In the genomic region with DNA sequence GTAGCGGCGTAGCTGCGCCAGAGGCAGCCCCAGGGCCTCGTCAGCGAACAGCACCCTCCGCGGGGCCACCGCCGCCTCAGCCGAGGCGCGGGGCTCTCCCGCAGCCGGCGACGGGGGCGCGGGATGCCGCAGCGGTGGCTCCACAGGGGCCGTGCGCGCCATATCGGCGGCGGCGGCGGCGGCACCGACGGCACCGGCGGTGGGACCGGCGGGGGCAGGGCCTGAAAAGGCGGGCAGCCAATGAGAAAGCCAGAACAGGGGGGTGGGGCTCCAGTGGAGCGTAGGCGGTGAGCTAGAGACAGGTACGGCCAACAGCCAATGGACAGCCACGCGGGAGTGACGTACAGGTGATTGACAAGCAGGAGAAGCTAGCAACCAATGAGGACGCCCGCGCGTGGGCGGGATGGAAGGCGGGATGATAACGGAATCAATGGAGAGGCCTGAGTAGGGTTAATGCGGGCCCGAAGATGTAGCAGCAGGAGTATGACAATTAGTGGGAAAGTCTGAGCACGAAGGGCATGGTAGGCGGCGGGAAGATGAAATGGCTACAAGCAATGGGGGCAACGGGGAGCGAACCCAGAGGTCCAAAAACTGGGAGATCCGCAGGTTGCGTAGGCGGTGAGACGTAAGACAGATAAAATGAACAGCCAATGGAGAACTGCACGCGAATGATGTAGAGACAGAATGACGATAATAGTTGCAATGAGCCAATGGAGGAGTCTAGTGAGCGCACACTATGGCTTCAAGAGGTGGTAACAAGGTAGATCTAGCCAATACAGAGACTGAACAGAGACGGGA, we compare ENCODE assay signal across 8 mouse cellular contexts. TPM values are rescaled to one million over a fixed set of nuclear protein-coding genes. Genes with fewer than 3 reads are reported as not detected.
DNase-seq lines count a peak whose midpoint lies in the region; ATAC-seq and TF ChIP-seq lines count a peak whose summit lies in the region.

A gene (minus strand): TSS at position 197 of the 798 bp plus-strand sequence.

- no peak for TF ChIP-seq EP300 in CH12.LX (IDR thresholded peaks at IDR 0.05; ENCODE audit: low read length)

- 23% methylated on average over 60 of the region's 65 CpGs for WGBS in forebrain, embryonic 11.5 days
- 13% methylated on average over 56 of the region's 65 CpGs for WGBS in heart, embryonic 16.5 days
- WGBS in liver, embryonic 15.5 days (ENCODE audit: insufficient replicate concordance): 25% methylated on average over 64 of the region's 65 CpGs
- WGBS in neural tube, embryonic 12.5 days: 19% methylated on average over 64 of the region's 65 CpGs

- peak; percentile 98 for ATAC-seq in forebrain, embryonic 11.5 days (replicated peaks; ENCODE audit: low FRiP score)
- ATAC-seq in heart, embryonic 16.5 days (replicated peaks; ENCODE audit: extremely low read depth, insufficient read depth, low FRiP score): peak; percentile 95
- peak; percentile 97 for ATAC-seq in liver, embryonic 15.5 days (ENCODE audit: insufficient read depth)
- peak; percentile 98 for ATAC-seq in neural tube, embryonic 12.5 days (ENCODE audit: low FRiP score, low read depth)

- in situ Hi-C loops in CH12.LX (cut with MboI; ENCODE audit: low pct_ligation_motif_present, low pct_unique_long_range_greater_than_20kb, low sequenced_read_pairs): no loop called here

- no peak for TF ChIP-seq RAD21 in CH12.LX (IDR thresholded peaks at IDR 0.05; ENCODE audit: low read depth, low read length)

- peaks cover 0 to 2% of the 10 kb centered on the region in 2 experiments for H3K36me3 ChIP-seq in CH12.LX (replicated peaks in 1 of 2; ENCODE audit: control insufficient read depth in 1 of 2, insufficient read depth in 1 of 2, low read length in 1 of 2)
- no peaks in the 10 kb centered on the region for H3K36me3 ChIP-seq in forebrain, embryonic 11.5 days (ENCODE audit: control insufficient read depth, insufficient read depth, low read length)
- H3K36me3 ChIP-seq in heart, embryonic 16.5 days (ENCODE audit: control insufficient read depth, insufficient read depth): no peaks in the 10 kb centered on the region
- H3K36me3 ChIP-seq in liver, embryonic 15.5 days (replicated peaks): no peaks in the 10 kb centered on the region
- no peaks in the 10 kb centered on the region for H3K36me3 ChIP-seq in neural tube, embryonic 12.5 days

- no peak for TF ChIP-seq CTCF in CH12.LX (conservative IDR thresholded peaks at IDR 0.05 in 1 of 2, IDR thresholded peaks at IDR 0.05 in 1 of 2; ENCODE audit: low read depth in 2 of 2, low read length in 2 of 2)

- peak within 1 kb of the TSS; percentile 46 to 84 (median 69) for H3K4me3 ChIP-seq in CH12.LX (replicated peaks in 1 of 3; ENCODE audit: low read depth in 2 of 3, low read length in 2 of 3, poor library complexity in 1 of 3)
- peak within 1 kb of the TSS; percentile 53 for H3K4me3 ChIP-seq in forebrain, embryonic 11.5 days (ENCODE audit: low read depth, low read length)
- H3K4me3 ChIP-seq in heart, embryonic 16.5 days (ENCODE audit: low read length): peak within 1 kb of the TSS; percentile 60
- H3K4me3 ChIP-seq in liver, embryonic 15.5 days (replicated peaks): peak within 1 kb of the TSS; percentile 74
- peak within 1 kb of the TSS; percentile 57 for H3K4me3 ChIP-seq in neural tube, embryonic 12.5 days

- peak; percentile 66; the same call in 1 of the 2 replicates for TF ChIP-seq POLR2A in CH12.LX (IDR thresholded peaks at IDR 0.05; ENCODE audit: low read depth, low read length)

- peak within 1 kb of the TSS; percentile 46; the same call in 1 of the 2 replicates for H3K27ac ChIP-seq in CH12.LX (ENCODE audit: insufficient read depth, low read depth)
- peak within 1 kb of the TSS; percentile 68 for H3K27ac ChIP-seq in forebrain, embryonic 11.5 days (ENCODE audit: low read depth, low read length)
- peak within 1 kb of the TSS; percentile 79 for H3K27ac ChIP-seq in heart, embryonic 16.5 days (ENCODE audit: low read length)
- peak within 1 kb of the TSS; percentile 81 for H3K27ac ChIP-seq in liver, embryonic 15.5 days (replicated peaks)
- peak within 1 kb of the TSS; percentile 68; the same call in 1 of the 2 replicates for H3K27ac ChIP-seq in neural tube, embryonic 12.5 days

- peak within 1 kb of the TSS; percentile 84 for H3K4me2 ChIP-seq in CH12.LX (ENCODE audit: insufficient read depth, low read depth, poor library complexity, severe bottlenecking)
- H3K4me2 ChIP-seq in forebrain, embryonic 11.5 days (ENCODE audit: low read depth, low read length, severe bottlenecking): peak within 1 kb of the TSS; percentile 58
- H3K4me2 ChIP-seq in heart, embryonic 16.5 days (ENCODE audit: low read depth, low read length): peak within 1 kb of the TSS; percentile 82
- H3K4me2 ChIP-seq in liver, embryonic 15.5 days: peak within 1 kb of the TSS; percentile 83
- H3K4me2 ChIP-seq in neural tube, embryonic 12.5 days (replicated peaks): peak within 1 kb of the TSS; percentile 63

- no peaks in the 10 kb centered on the region for H3K27me3 ChIP-seq in CH12.LX (replicated peaks)
- H3K27me3 ChIP-seq in forebrain, embryonic 11.5 days (ENCODE audit: control insufficient read depth, insufficient read depth, low read length): no peaks in the 10 kb centered on the region
- H3K27me3 ChIP-seq in heart, embryonic 16.5 days (ENCODE audit: control insufficient read depth, insufficient read depth, low read length): no peaks in the 10 kb centered on the region
- no peaks in the 10 kb centered on the region for H3K27me3 ChIP-seq in liver, embryonic 15.5 days
- H3K27me3 ChIP-seq in neural tube, embryonic 12.5 days (replicated peaks): no peaks in the 10 kb centered on the region

- no peaks in the 10 kb centered on the region for H3K9me3 ChIP-seq in CH12.LX (replicated peaks; ENCODE audit: low read length)
- H3K9me3 ChIP-seq in forebrain, embryonic 11.5 days (ENCODE audit: control insufficient read depth, low read length): no peaks in the 10 kb centered on the region
- H3K9me3 ChIP-seq in heart, embryonic 16.5 days (replicated peaks; ENCODE audit: control insufficient read depth, low read length): no peaks in the 10 kb centered on the region
- no peaks in the 10 kb centered on the region for H3K9me3 ChIP-seq in liver, embryonic 15.5 days (replicated peaks)
- no peaks in the 10 kb centered on the region for H3K9me3 ChIP-seq in neural tube, embryonic 12.5 days

- H3K4me1 ChIP-seq in CH12.LX (ENCODE audit: control insufficient read depth in 1 of 2, insufficient read depth in 2 of 2): peaks cover 17 to 20% of the 10 kb centered on the region in 2 experiments
- H3K4me1 ChIP-seq in forebrain, embryonic 11.5 days (replicated peaks; ENCODE audit: control insufficient read depth, insufficient read depth, low read length): peaks cover 5% of the 10 kb centered on the region
- peaks cover 19% of the 10 kb centered on the region for H3K4me1 ChIP-seq in heart, embryonic 16.5 days (ENCODE audit: control insufficient read depth, insufficient read depth, low read length)
- H3K4me1 ChIP-seq in liver, embryonic 15.5 days (replicated peaks): peaks cover 38% of the 10 kb centered on the region
- peaks cover 12% of the 10 kb centered on the region; the same call in 1 of the 2 replicates for H3K4me1 ChIP-seq in neural tube, embryonic 12.5 days

- peak; percentile 94 for DNase-seq in CH12.LX (ENCODE audit: extremely low read depth)
- peak; percentile 89 for DNase-seq in c-Kit-positive CD71-positive TER-119-negative erythroid progenitor cells, embryonic 14.5 days (ENCODE audit: low read depth)
- peak; percentile 93 for DNase-seq in forebrain, embryonic 11.5 days (ENCODE audit: low spot score)
- DNase-seq in kidney, postnatal 36 days: peak; percentile 95 to 97
- peak; percentile 98 for DNase-seq in telencephalon, adult 2 months (ENCODE audit: low read depth, low spot score)

- no peaks in the 10 kb centered on the region for H3K79me2 ChIP-seq in CH12.LX (replicated peaks; ENCODE audit: control insufficient read depth, extremely low read depth, insufficient read depth, poor library complexity, severe bottlenecking)

- peak within 1 kb of the TSS; percentile 92 for H3K9ac ChIP-seq in CH12.LX (ENCODE audit: insufficient read depth, low read depth)
- H3K9ac ChIP-seq in forebrain, embryonic 11.5 days (ENCODE audit: low read length): peak within 1 kb of the TSS; percentile 77
- H3K9ac ChIP-seq in heart, embryonic 16.5 days (ENCODE audit: low read length): peak within 1 kb of the TSS; percentile 75
- H3K9ac ChIP-seq in liver, embryonic 15.5 days: peak within 1 kb of the TSS; percentile 80
- peak within 1 kb of the TSS; percentile 78 for H3K9ac ChIP-seq in neural tube, embryonic 12.5 days

- dilution Hi-C loops in CH12.LX (cut with MboI; ENCODE audit: extremely low pct_ligation_motif_present, extremely low pct_unique_long_range_greater_than_20kb, low sequenced_read_pairs): no loop called here

TF ChIP-seq in CH12.LX, 34 proteins besides CTCF, POLR2A, EP300 and RAD21 (continues in another document):
- TF ChIP-seq JUND (conservative IDR thresholded peaks at IDR 0.05; ENCODE audit: low read depth, low read length) (no peak), MXI1 (IDR thresholded peaks at IDR 0.05; ENCODE audit: low read depth, low read length) (no peak), ZC3H11A (IDR thresholded peaks at IDR 0.05; ENCODE audit: low read depth, low read length) (no peak), TBP (conservative IDR thresholded peaks at IDR 0.05; ENCODE audit: low read depth, low read length) (no peak), GABPA (IDR thresholded peaks at IDR 0.05; ENCODE audit: insufficient replicate concordance, low read depth, low read length) (no peak), ELF1 (IDR thresholded peaks at IDR 0.05; ENCODE audit: low read depth, low read length) (no peak), CHD2 (IDR thresholded peaks at IDR 0.05; ENCODE audit: low read length) (no peak), USF2 (conservative IDR thresholded peaks at IDR 0.05; ENCODE audit: low read depth, low read length) (no peak), ZKSCAN1 (IDR thresholded peaks at IDR 0.05; ENCODE audit: borderline replicate concordance, low read depth, low read length) (no peak), MAX (IDR thresholded peaks at IDR 0.05; ENCODE audit: low read length) (no peak), TCF12 (IDR thresholded peaks at IDR 0.05; ENCODE audit: low read depth, low read length) (peak; percentile 24; the same call in 1 of the 2 replicates), MAZ (IDR thresholded peaks at IDR 0.05; ENCODE audit: low read depth, low read length) (no peak), ZMIZ1 (IDR thresholded peaks at IDR 0.05; ENCODE audit: low read depth, low read length) (no peak), HCFC1 (IDR thresholded peaks at IDR 0.05; ENCODE audit: low read depth, low read length) (0 out of 2 replicates have a peak, but pooled peaks have one; percentile 2)

RNA-seq across cellular contexts. Expression of the gene that starts here (rescaled TPM):
- total RNA-seq in CH12.LX (2012; rRNA removed): 0.29 and 0.51 TPM in 2 replicates
- 0.13 TPM in 1 of 2 replicates, not detected in the other for total RNA-seq in CH12.LX (2014; rRNA removed)
- 0.16 and 0.57 TPM in 2 replicates for polyA plus RNA-seq in CH12.LX (2012; ENCODE audit: insufficient read length, low read depth)
- 2.2 and 3.3 TPM in 2 replicates for polyA plus RNA-seq in forebrain, embryonic 11.5 days (2014; fragmentation: Nextera tagmentation; extraction: Ambion mirVana)
- 1.2 and 1.8 TPM in 2 replicates for polyA plus RNA-seq in heart, embryonic 16.5 days (2015; fragmentation: Nextera tagmentation; extraction: Ambion mirVana)
- polyA plus RNA-seq in liver, embryonic 15.5 days (2015; fragmentation: Nextera tagmentation; extraction: Ambion mirVana): 0.06 and 0.21 TPM in 2 replicates
- 4.6 and 5.3 TPM in 2 replicates for polyA plus RNA-seq in neural tube, embryonic 12.5 days (2016; fragmentation: Nextera tagmentation; extraction: Ambion mirVana)

Comparison
In these comparisons a context has a peak if more than half of its experiments do, and no peak if none do; other contexts are left out.
1. Peak in every context shown above with its lines: DNase-seq, ATAC-seq, H3K4me3 ChIP-seq and H3K27ac ChIP-seq.
2. Peak in DNase-seq, H3K4me3 ChIP-seq, H3K27ac ChIP-seq, H3K9ac ChIP-seq and H3K4me2 ChIP-seq in CH12.LX; RNA of the gene not detected or under 1 TPM.
3. Peak in ATAC-seq, H3K4me3 ChIP-seq, H3K27ac ChIP-seq, H3K9ac ChIP-seq and H3K4me2 ChIP-seq in liver, embryonic 15.5 days; RNA of the gene not detected or under 1 TPM.